Mouse (Mus musculus) subcutaneous adipose tissue, adult 2 months (tissue): ENCODE results near the gene Zfp141. TPM values are rescaled to one million over a fixed set of nuclear protein-coding genes. Genes with fewer than 3 reads are reported as not detected.

Experiments used
- polyA plus RNA-seq: library from polyadenylated mRNA; depleted of rRNA; stranded (reverse); fragments of >200 nt; gene quantifications from 2 replicates; pipeline ENCODE4 v1.2.3, GENCODE M21; 2012; ENCODE audit warnings: low replicate concordance; rRNA removed

Zfp141 gene
- 5.1 and 10.8 TPM in 2 replicates for polyA plus RNA-seq

GRCm38 (mm10) chr7:42505588-42505987 lies at the start of gene Zfp141:
Zfp141 (minus strand) TSS chr7:42505740.

GRCm38 (mm10) chr7:42447850-42448249 lies 57.7 kb downstream of the Zfp141 start, which contains the start of gene 4933421I07Rik:
4933421I07Rik (minus strand) TSS chr7:42448120.

Other genes starting within 250 kb of the Zfp141 start
- gene Vmn2r61, start 245.7 kb downstream of the Zfp141 start, polyA plus RNA-seq, result not detected in 2 replicates
- not detected in 2 replicates for gene 4933421I07Rik, start 57.6 kb downstream of the Zfp141 start, polyA plus RNA-seq
- not detected in 2 replicates for gene Gm21028, start 72.8 kb upstream of the Zfp141 start, polyA plus RNA-seq
- gene Zfp977, start 86.8 kb upstream of the Zfp141 start, polyA plus RNA-seq, result 0.30 TPM in 2 replicates
- gene Zfp976, start 136.8 kb upstream of the Zfp141 start, polyA plus RNA-seq, result 0.49 and 0.62 TPM in 2 replicates
- gene Zfp975, start 187.0 kb upstream of the Zfp141 start, polyA plus RNA-seq, result 0.57 and 1.1 TPM in 2 replicates
- gene Gm17067, start 221.3 kb upstream of the Zfp141 start, polyA plus RNA-seq, result not detected in 2 replicates